Mouse (Mus musculus) cerebellum, adult 2 months (tissue): ENCODE results near the gene 2610507B11Rik. TPM values are rescaled to one million over a fixed set of nuclear protein-coding genes. Genes with fewer than 3 reads are reported as not detected.

Source experiments
- DNase-seq, 2 experiments: peaks; one replicate each; pipeline ENCODE4 v3.0.0; 2021
- H3K27ac ChIP-seq: fragments of 200-500 bp; 2 replicates; pipeline ENCODE4 v1.5.1; 2012; ENCODE audit warnings: low read length, control low read depth, inconsistent platforms; ENCODE audit not compliant: insufficient read depth
- H3K27me3 ChIP-seq: fragments of 200-500 bp; 2 replicates; pipeline ENCODE4 v1.6.1; 2012; ENCODE audit warnings: inconsistent platforms, mild to moderate bottlenecking, low read length, moderate library complexity; ENCODE audit not compliant: control insufficient read depth, insufficient read depth
- H3K4me1 ChIP-seq: fragments of 200-500 bp; 2 replicates; pipeline ENCODE4 v1.6.1; 2011; ENCODE audit warnings: low read length; ENCODE audit not compliant: control insufficient read depth, insufficient read depth
- H3K4me3 ChIP-seq: fragments of 200-500 bp; replicated peaks from 2 replicates; pipeline ENCODE3; 2011; ENCODE audit warnings: mild to moderate bottlenecking, low read depth, low read length, control low read depth; ENCODE audit not compliant: insufficient read depth
- CTCF ChIP-seq: fragments of 200-500 bp; IDR thresholded peaks from 2 replicates; pipeline ENCODE4 v1.5.1; 2011; ENCODE audit warnings: low read depth, mild to moderate bottlenecking, control low read depth, low read length, moderate library complexity, borderline replicate concordance; ENCODE audit not compliant: insufficient read depth
- POLR2A ChIP-seq: fragments of 200-500 bp; IDR thresholded peaks from 2 replicates; pipeline ENCODE4 v1.6.1; 2011; ENCODE audit warnings: low read length, control low read depth, borderline replicate concordance; ENCODE audit not compliant: insufficient read depth
- WGBS: fragments of 180-500 bp; shearing (Covaris S2); methylation state at CpG from one replicate; pipeline ENCODE4 v1.1.7; 2018; 5-methylcytosine and 5-hydroxymethylcytosine counted together
- polyA plus RNA-seq: library from polyadenylated mRNA; depleted of rRNA; stranded (reverse); fragments of >200 nt; gene quantifications from 2 replicates; pipeline ENCODE4 v1.2.3, GENCODE M21; 2012

Gene 2610507B11Rik
- polyA plus RNA-seq, 1 experiment = 118 TPM

GRCm38 (mm10) chr11:78324000-78324785, 62.6 kb downstream of the 2610507B11Rik start:
- peak; percentile 52 to 62 for DNase-seq
- H3K27ac ChIP-seq = 0 out of 2 replicates have a peak overlapping the region, but pooled peaks have one; percentile 0
- TF ChIP-seq CTCF = no peak
- TF ChIP-seq POLR2A = no peak
- H3K4me1 ChIP-seq = peaks cover 8% of the 10 kb centered on the region
- no peaks in the 10 kb centered on the region for H3K27me3 ChIP-seq
- 24% methylated on average over 15 of the region's 15 CpGs for WGBS
- peak overlapping the region; percentile 14 for H3K4me3 ChIP-seq

DNA sequence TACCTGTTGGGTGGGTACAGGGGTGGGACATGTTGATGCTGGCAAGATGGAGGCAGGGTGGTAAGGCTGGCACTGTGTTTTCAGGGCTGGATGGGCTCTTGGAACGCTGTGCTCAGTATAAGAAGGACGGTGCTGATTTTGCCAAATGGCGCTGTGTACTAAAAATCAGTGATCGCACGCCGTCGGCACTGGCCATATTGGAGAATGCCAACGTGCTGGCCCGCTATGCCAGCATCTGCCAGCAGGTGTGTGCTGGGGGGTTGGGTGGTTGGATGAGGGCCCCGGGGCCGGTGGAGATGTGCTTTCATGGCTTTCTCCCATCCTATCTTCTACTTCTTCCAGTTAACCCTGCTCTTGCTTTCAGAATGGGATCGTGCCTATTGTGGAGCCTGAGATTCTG, 63.4 kb downstream of the 2610507B11Rik start:
- peak overlapping the region; percentile 14 for H3K4me3 ChIP-seq
- DNase-seq = peak in 1 of 2 experiments; percentile 37
- TF ChIP-seq CTCF = no peak
- TF ChIP-seq POLR2A = no peak
- no peaks in the 10 kb centered on the region for H3K27me3 ChIP-seq
- 25% methylated on average over 12 of the region's 12 CpGs for WGBS
- 0 out of 2 replicates have a peak overlapping the region, but pooled peaks have one; percentile 0 for H3K27ac ChIP-seq
- peaks cover 8% of the 10 kb centered on the region for H3K4me1 ChIP-seq

DNA sequence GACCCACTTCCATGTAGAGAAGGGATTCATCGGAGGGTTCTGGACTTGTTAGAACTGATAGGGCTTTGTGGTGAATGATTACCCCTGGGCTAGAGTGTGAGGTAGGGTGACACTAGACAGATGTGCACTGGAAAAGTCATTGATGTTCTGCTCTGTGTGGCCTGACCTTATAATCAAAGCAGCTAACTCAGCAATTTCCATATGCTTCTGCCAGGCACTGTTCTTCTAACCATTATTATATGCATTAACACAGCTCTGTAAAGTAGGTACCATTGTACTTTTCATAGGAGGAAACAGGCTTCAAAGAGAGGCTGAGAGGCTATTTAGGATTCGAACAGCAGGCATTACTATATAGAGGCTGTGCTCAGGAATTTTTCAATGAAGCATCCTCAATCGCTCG, 65.7 kb downstream of the 2610507B11Rik start:
- Histone ChIP-seq H3K4me3 (no peak overlapping the region), H3K27ac (no peak overlapping the region), H3K27me3 (no peaks in the 10 kb centered on the region), H3K4me1 (peaks cover 8% of the 10 kb centered on the region)
- DNase-seq = no peak
- TF ChIP-seq CTCF (no peak), POLR2A (no peak)
- 89% methylated on average over 4 of the region's 4 CpGs for WGBS

GRCm38 (mm10) chr11:78327634-78328511, 66.3 kb downstream of the 2610507B11Rik start, which contains the start of gene Pigs:
Gene Pigs (plus strand): TSS chr11:78328415.
- Histone ChIP-seq H3K27ac (0 out of 2 replicates have a peak within 1 kb of the TSS, but pooled peaks have one; percentile 55), H3K27me3 (no peaks in the 10 kb centered on the region), H3K4me3 (peak within 1 kb of the TSS; percentile 93), H3K4me1 (peaks cover 8% of the 10 kb centered on the region)
- DNase-seq = peak; percentile 98
- WGBS = 11% methylated on average over 37 of the region's 37 CpGs
- TF ChIP-seq CTCF (no peak), POLR2A (peak; percentile 90)

DNA sequence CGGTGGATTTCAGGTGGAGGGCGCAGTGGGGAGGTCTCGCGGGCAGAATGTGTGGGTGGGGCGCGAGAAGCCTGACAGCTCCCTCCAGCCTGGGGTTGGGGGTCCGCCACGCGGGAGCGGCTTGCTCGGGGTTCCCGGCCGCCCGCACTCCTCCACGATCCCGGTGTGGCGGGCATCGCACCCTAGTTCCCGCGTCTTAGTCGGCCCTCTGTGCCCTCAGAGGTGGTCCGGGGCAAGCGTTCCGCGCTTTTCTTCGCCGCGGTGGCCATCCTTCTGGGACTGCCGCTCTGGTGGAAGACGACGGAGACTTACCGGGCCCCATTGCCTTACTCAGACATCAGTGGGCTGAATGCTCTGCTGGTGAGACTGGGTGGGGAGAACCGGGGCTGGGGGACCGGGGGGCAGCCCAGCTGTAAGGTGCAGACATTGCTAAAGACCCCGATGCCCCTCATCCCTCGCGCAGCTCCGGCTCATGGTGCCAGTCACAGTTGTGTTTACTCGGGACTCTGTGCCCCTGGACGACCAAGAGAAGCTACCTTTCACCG, 67.0 kb downstream of the 2610507B11Rik start:
- WGBS = under 1% methylated on average over 40 of the region's 41 CpGs
- TF ChIP-seq POLR2A = no peak
- TF ChIP-seq CTCF = no peak
- H3K4me1 ChIP-seq = peaks cover 8% of the 10 kb centered on the region
- peak overlapping the region; percentile 93 for H3K4me3 ChIP-seq
- 0 out of 2 replicates have a peak overlapping the region, but pooled peaks have one; percentile 15 for H3K27ac ChIP-seq
- no peaks in the 10 kb centered on the region for H3K27me3 ChIP-seq
- no peak for DNase-seq

- H3K4me3 ChIP-seq = no peak overlapping the region
- DNase-seq = no peak
- no peak for TF ChIP-seq CTCF
- TF ChIP-seq POLR2A = no peak
- H3K27me3 ChIP-seq = no peaks in the 10 kb centered on the region
- 92% methylated on average over 12 of the region's 12 CpGs for WGBS
- H3K27ac ChIP-seq = no peak overlapping the region
- H3K4me1 ChIP-seq = no peaks in the 10 kb centered on the region
Observed at GRCm38 (mm10) chr11:78332676-78333075, 71.1 kb downstream of the 2610507B11Rik start.

DNA sequence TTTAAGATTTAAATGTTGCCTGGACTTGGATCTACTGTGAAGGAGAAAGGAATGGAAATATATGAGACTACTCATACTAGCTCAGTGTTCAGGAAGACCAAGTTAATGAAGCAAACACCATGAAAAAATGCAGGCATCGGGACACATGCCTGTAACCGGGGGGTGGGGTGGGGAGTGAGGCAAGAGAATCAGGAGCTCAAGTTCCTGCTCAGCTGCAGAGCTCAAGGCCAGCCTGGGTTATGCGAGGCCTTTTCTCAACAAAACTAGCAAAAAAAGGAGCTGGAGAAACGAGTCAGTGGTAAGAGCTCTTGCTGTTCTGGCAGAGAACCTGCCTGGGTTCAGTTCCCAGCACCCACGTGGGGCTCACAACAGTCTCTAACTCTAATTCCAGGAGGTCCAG, 72.4 kb downstream of the 2610507B11Rik start:
- H3K4me1 ChIP-seq = no peaks in the 10 kb centered on the region
- DNase-seq = no peak
- 88% methylated on average over 5 of the region's 5 CpGs for WGBS
- no peaks in the 10 kb centered on the region for H3K27me3 ChIP-seq
- no peak overlapping the region for H3K27ac ChIP-seq
- TF ChIP-seq POLR2A (no peak), CTCF (no peak)
- H3K4me3 ChIP-seq = no peak overlapping the region
